Mouse (Mus musculus) neural tube, embryonic 13.5 days (tissue): ENCODE measurements around the gene Olfr1366. TPM values are rescaled to one million over a fixed set of nuclear protein-coding genes. Genes with fewer than 3 reads are reported as not detected.
"Not testable (repeated sequence)": the region's sequence is repeated elsewhere in the genome, so short reads cannot be mapped to it uniquely, and the experiment has no call there.

ENCODE experiments used
- ATAC-seq: fragments of 200-750 bp; cut with Nextera tagmentation; 2 replicates; pipeline ENCODE4 v1.8.0; 2017; ENCODE audit warnings: low read depth, mild to moderate bottlenecking, moderate TSS enrichment, moderate library complexity
- H3K27ac ChIP-seq: fragments of 300-500 bp; sonication (generic); replicated peaks from 2 replicates; pipeline ENCODE4 v1.5.1; 2015; ENCODE audit warnings: moderate library complexity, mild to moderate bottlenecking, inconsistent platforms
- H3K27me3 ChIP-seq: fragments of 300-500 bp; sonication (generic); 2 replicates; pipeline ENCODE4 v1.6.1; 2015; ENCODE audit warnings: mild to moderate bottlenecking, inconsistent platforms
- H3K36me3 ChIP-seq: fragments of 300-500 bp; sonication (generic); 2 replicates; pipeline ENCODE4 v1.6.1; 2015; ENCODE audit warnings: mild to moderate bottlenecking, inconsistent platforms
- H3K4me1 ChIP-seq: fragments of 300-500 bp; sonication (generic); replicated peaks from 2 replicates; pipeline ENCODE4 v1.6.1; 2015; ENCODE audit warnings: inconsistent platforms
- H3K4me2 ChIP-seq: fragments of 300-500 bp; sonication (generic); 2 replicates; pipeline ENCODE4 v1.6.1; 2015; ENCODE audit warnings: inconsistent platforms, mild to moderate bottlenecking, moderate library complexity
- H3K4me3 ChIP-seq: fragments of 300-500 bp; sonication (generic); 2 replicates; pipeline ENCODE4 v1.5.1; 2015; ENCODE audit warnings: mild to moderate bottlenecking, inconsistent platforms
- H3K9ac ChIP-seq: fragments of 300-500 bp; sonication (generic); 2 replicates; pipeline ENCODE4 v1.6.1; 2015; ENCODE audit warnings: moderate library complexity, mild to moderate bottlenecking, inconsistent platforms
- H3K9me3 ChIP-seq: fragments of 300-500 bp; sonication (generic); 2 replicates; pipeline ENCODE4 v1.6.1; 2016; ENCODE audit warnings: inconsistent platforms
- WGBS: fragments of 180-500 bp; shearing (Covaris S2); methylation state at CpG from one replicate; pipeline ENCODE4 v1.1.7; 2015; 5-methylcytosine and 5-hydroxymethylcytosine counted together
- polyA plus RNA-seq: library from polyadenylated mRNA; unstranded; fragments of >200 nt; fragmentation: Nextera tagmentation; extraction: Ambion mirVana; gene quantifications from 2 replicates; pipeline ENCODE4 v1.2.1, GENCODE M21; 2015

The Olfr1366 gene
- polyA plus RNA-seq, result 0.13 and 0.32 TPM in 2 replicates

GRCm38 (mm10) chr13:21542708-21543107 lies at the start of gene Olfr1366:
Olfr1366 (minus strand) TSS chr13:21542808.
- Histone ChIP-seq H3K4me3 (no peak within 1 kb of the TSS), H3K27me3 (no peaks in the 10 kb centered on the region), H3K9me3 (no peaks in the 10 kb centered on the region), H3K4me1 (no peaks in the 10 kb centered on the region), H3K27ac (no peak within 1 kb of the TSS), H3K9ac (no peak within 1 kb of the TSS), H3K36me3 (no peaks in the 10 kb centered on the region), H3K4me2 (no peak within 1 kb of the TSS)
- ATAC-seq, result no peak
- WGBS, result 75% methylated on average over 1 of the region's 1 CpGs

- Histone ChIP-seq H3K36me3 (no peaks in the 10 kb centered on the region), H3K4me1 (no peaks in the 10 kb centered on the region), H3K27me3 (no peaks in the 10 kb centered on the region), H3K9me3 (0 out of 2 replicates have a peak, but pooled peaks cover 6% of the 10 kb centered on the region), H3K9ac (no peak overlapping the region), H3K4me2 (no peak overlapping the region), H3K4me3 (no peak overlapping the region), H3K27ac (no peak overlapping the region)
- no peak for ATAC-seq
- 58% methylated on average over 2 of the region's 2 CpGs for WGBS
Observed at GRCm38 (mm10) chr13:21591618-21592017, 49.0 kb upstream of the Olfr1366 start.

- H3K36me3 ChIP-seq, result no peaks in the 10 kb centered on the region
- 91% methylated on average over 2 of the region's 2 CpGs for WGBS
Observed at GRCm38 (mm10) chr13:21581659-21582058, 39.1 kb upstream of the Olfr1366 start, which contains the start of gene Olfr1364. Olfr1364 (minus strand) TSS chr13:21581759.

GRCm38 (mm10) chr13:21559793-21560192 lies 17.2 kb upstream of the Olfr1366 start, which contains the start of gene Olfr1535:
Olfr1535 (minus strand) TSS chr13:21559893.
- ATAC-seq, result no peak
- Histone ChIP-seq H3K4me2 (no peak within 1 kb of the TSS), H3K9me3 (no peaks in the 10 kb centered on the region)

More at GRCm38 (mm10) chr13:21581659-21582058, 39.1 kb upstream of the Olfr1366 start, which contains the start of gene Olfr1364:
- ATAC-seq, result no peak
- Histone ChIP-seq H3K27ac (no peak within 1 kb of the TSS), H3K4me2 (no peak within 1 kb of the TSS), H3K9me3 (no peaks in the 10 kb centered on the region), H3K27me3 (no peaks in the 10 kb centered on the region), H3K9ac (no peak within 1 kb of the TSS), H3K4me3 (no peak within 1 kb of the TSS), H3K4me1 (no peaks in the 10 kb centered on the region)

GRCm38 (mm10) chr13:21550416-21551110 lies 8.0 kb upstream of the Olfr1366 start:
- 56% methylated on average over 3 of the region's 3 CpGs for WGBS

More at GRCm38 (mm10) chr13:21559793-21560192, 17.2 kb upstream of the Olfr1366 start, which contains the start of gene Olfr1535:
- Histone ChIP-seq H3K4me1 (no peaks in the 10 kb centered on the region), H3K36me3 (no peaks in the 10 kb centered on the region), H3K4me3 (no peak within 1 kb of the TSS), H3K27me3 (no peaks in the 10 kb centered on the region), H3K9ac (no peak within 1 kb of the TSS), H3K27ac (no peak within 1 kb of the TSS)
- 49% methylated on average over 1 of the region's 1 CpGs for WGBS

GRCm38 (mm10) chr13:21549487-21549886 lies 6.9 kb upstream of the Olfr1366 start:
- no peak for ATAC-seq
- Histone ChIP-seq H3K36me3 (no peaks in the 10 kb centered on the region), H3K4me1 (no peaks in the 10 kb centered on the region), H3K9ac (no peak overlapping the region), H3K4me2 (no peak overlapping the region), H3K9me3 (no peaks in the 10 kb centered on the region), H3K27ac (no peak overlapping the region), H3K4me3 (no peak overlapping the region), H3K27me3 (no peaks in the 10 kb centered on the region)
- 95% methylated on average over 3 of the region's 3 CpGs for WGBS

More at GRCm38 (mm10) chr13:21550416-21551110, 8.0 kb upstream of the Olfr1366 start:
- H3K27me3 ChIP-seq, result no peaks in the 10 kb centered on the region
- no peak overlapping the region for H3K27ac ChIP-seq
- no peaks in the 10 kb centered on the region for H3K36me3 ChIP-seq
- ATAC-seq, result no peak
- no peak overlapping the region for H3K9ac ChIP-seq
- H3K4me1 ChIP-seq, result no peaks in the 10 kb centered on the region
- no peaks in the 10 kb centered on the region for H3K9me3 ChIP-seq
- H3K4me2 ChIP-seq, result no peak overlapping the region
- no peak overlapping the region for H3K4me3 ChIP-seq

GRCm38 (mm10) chr13:21530781-21531201 lies 11.8 kb downstream of the Olfr1366 start, which contains the start of gene Zkscan8:
Zkscan8 (minus strand) TSS chr13:21531120.
- Histone ChIP-seq H3K27me3 (no peaks in the 10 kb centered on the region), H3K4me2 (peak within 1 kb of the TSS; percentile 67), H3K27ac (peak within 1 kb of the TSS; percentile 90), H3K9ac (peak within 1 kb of the TSS; percentile 95), H3K9me3 (no peaks in the 10 kb centered on the region), H3K36me3 (peaks cover 14% of the 10 kb centered on the region), H3K4me1 (peaks cover 10% of the 10 kb centered on the region), H3K4me3 (peak within 1 kb of the TSS; percentile 81)
- ATAC-seq, result peak; percentile 100
- WGBS, result under 1% methylated on average over 39 of the region's 39 CpGs

- peak overlapping the region; percentile 55 for H3K9ac ChIP-seq
- H3K4me1 ChIP-seq, result peaks cover 10% of the 10 kb centered on the region
- no peak overlapping the region for H3K27ac ChIP-seq
- H3K4me2 ChIP-seq, result peak overlapping the region; percentile 67
- no peaks in the 10 kb centered on the region for H3K27me3 ChIP-seq
- H3K4me3 ChIP-seq, result peak overlapping the region; percentile 81
- H3K36me3 ChIP-seq, result peaks cover 19% of the 10 kb centered on the region
- 54% methylated on average over 7 of the region's 7 CpGs for WGBS
- H3K9me3 ChIP-seq, result no peaks in the 10 kb centered on the region
- ATAC-seq, result no peak
Observed at GRCm38 (mm10) chr13:21530136-21530535, 12.5 kb downstream of the Olfr1366 start.

GRCm38 (mm10) chr13:21506221-21506649 lies 36.4 kb downstream of the Olfr1366 start:
- Histone ChIP-seq H3K4me3 (peak overlapping the region; percentile 56), H3K9ac (peak overlapping the region; percentile 72), H3K36me3 (no peaks in the 10 kb centered on the region), H3K4me1 (peaks cover 4% of the 10 kb centered on the region), H3K4me2 (peak overlapping the region; percentile 59), H3K27me3 (no peaks in the 10 kb centered on the region), H3K27ac (peak overlapping the region; percentile 74), H3K9me3 (no peaks in the 10 kb centered on the region)
- WGBS, result under 1% methylated on average over 21 of the region's 21 CpGs
- peak; percentile 99 for ATAC-seq

- Histone ChIP-seq H3K36me3 (no peaks in the 10 kb centered on the region), H3K27me3 (no peaks in the 10 kb centered on the region), H3K4me2 (no peak overlapping the region), H3K4me1 (peaks cover 4% of the 10 kb centered on the region), H3K27ac (no peak overlapping the region), H3K9ac (no peak overlapping the region), H3K4me3 (no peak overlapping the region), H3K9me3 (no peaks in the 10 kb centered on the region)
- ATAC-seq, result no peak
- WGBS, result 90% methylated on average over 5 of the region's 5 CpGs
Observed at GRCm38 (mm10) chr13:21502296-21502695, 40.3 kb downstream of the Olfr1366 start.

GRCm38 (mm10) chr13:21501182-21501581 lies 41.4 kb downstream of the Olfr1366 start, which contains the start of gene Gm11273:
Gm11273 (minus strand) TSS chr13:21501418.
- not testable (repeated sequence) for H3K4me1 ChIP-seq, H3K9me3 ChIP-seq, H3K4me3 ChIP-seq, ATAC-seq, H3K9ac ChIP-seq, H3K4me2 ChIP-seq, H3K27me3 ChIP-seq, H3K36me3 ChIP-seq, H3K27ac ChIP-seq
- WGBS, result 93% methylated on average over 17 of the region's 17 CpGs

GRCm38 (mm10) chr13:21495080-21495479 lies 47.5 kb downstream of the Olfr1366 start, which contains the start of gene AK157302:
AK157302 (plus strand) TSS chr13:21495223.
- H3K36me3 ChIP-seq, result no peaks in the 10 kb centered on the region
- no peaks in the 10 kb centered on the region for H3K27me3 ChIP-seq
- H3K9ac ChIP-seq, result no peak within 1 kb of the TSS
- H3K9me3 ChIP-seq, result no peaks in the 10 kb centered on the region
- 94% methylated on average over 21 of the region's 21 CpGs for WGBS
- no peak for ATAC-seq
- no peak within 1 kb of the TSS for H3K4me3 ChIP-seq
- no peak within 1 kb of the TSS for H3K4me2 ChIP-seq
- H3K27ac ChIP-seq, result no peak within 1 kb of the TSS
- H3K4me1 ChIP-seq, result no peaks in the 10 kb centered on the region
